Mouse (Mus musculus) mature B cell (primary cell): ENCODE data around the gene Cfap45.

Experiments
- in situ Hi-C: fragments of 300-500 bp; cut with MboI; formaldehyde crosslinking; loops from 2 replicates; pipeline ENCODE4 v1.14.3; 2019

The Cfap45 gene

DNA sequence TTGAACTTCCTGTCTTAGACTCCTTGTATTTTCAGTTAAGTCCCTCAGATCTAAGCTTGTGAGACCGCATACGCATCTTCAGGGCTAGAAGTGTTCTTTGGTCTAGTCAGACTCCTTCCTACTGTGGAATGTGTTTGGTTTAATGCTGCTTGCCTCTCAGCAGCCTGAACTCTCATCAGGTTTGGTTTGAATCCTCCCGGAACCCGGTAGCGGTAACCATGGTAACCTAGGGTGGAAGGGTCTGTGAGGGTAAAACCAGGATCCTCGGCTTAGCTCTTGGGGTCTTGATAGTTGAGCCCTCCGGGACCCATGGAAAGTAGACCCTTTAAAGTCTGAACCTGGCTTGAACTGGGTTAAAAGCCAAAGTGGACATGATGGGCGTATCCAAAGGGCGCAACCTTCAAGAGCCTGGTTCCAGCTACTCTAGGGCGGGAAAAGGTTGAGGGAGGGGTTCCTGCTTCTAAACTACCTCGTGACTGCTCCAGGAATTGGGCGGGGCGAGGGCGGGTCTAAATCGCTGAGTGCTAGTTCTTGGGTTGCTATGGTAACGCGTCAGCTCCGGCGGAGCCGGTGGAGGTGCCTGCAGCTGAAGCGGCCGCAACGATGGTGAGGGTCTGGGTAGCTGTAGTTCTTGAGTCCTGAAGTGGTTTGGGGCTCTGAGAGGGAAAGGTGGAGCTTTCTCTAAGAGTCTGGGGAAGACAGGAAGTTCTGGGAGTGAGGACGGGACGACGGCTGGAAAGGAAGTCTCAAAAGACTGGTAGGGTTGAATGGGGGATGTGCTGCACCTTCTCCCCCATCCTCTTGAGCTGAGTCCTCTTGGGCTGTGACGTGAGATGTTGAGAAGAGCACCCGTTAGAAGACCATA is at the start of gene Cfap45:
TSS of gene Cfap45 (plus strand) at position 226 of the 865 bp plus-strand sequence.
- in situ Hi-C loops = loop anchor here (10.0 kb wide), 1 partner anchor 114 kb away; the partner anchor contains the start of gene Dusp23

DNA sequence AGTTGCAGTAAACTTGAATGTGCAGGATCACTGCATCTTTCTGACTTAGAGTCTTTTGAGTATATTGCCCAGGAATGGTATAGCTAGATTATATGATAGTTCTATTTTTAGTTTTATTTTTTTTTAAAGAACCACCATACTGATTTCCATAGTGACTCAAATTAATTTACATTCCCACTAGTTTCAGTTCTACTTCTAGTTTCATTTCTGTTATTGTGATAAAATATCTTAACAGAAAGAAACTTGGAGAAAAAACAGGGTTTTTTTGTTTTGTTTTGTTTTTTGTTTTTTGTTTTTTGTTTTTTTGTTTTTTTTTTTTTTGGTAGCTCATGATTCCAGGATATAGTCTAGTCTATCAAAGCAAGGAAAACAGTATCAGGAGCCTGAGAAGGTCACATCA is 47.7 kb upstream of the Cfap45 start:
- in situ Hi-C loops = no loop called here

GRCm38 (mm10) chr1:172474196-172474595 is 46.4 kb upstream of the Cfap45 start:
- in situ Hi-C loops = no loop called here

- in situ Hi-C loops = loop anchor here (5.0 kb wide), 1 partner anchor 58 kb away; no protein-coding TSS in a partner anchor
Observed at GRCm38 (mm10) chr1:172475054-172475741, 45.4 kb upstream of the Cfap45 start, which contains the start of gene Slamf9. Slamf9 (plus strand) TSS chr1:172475358.

DNA sequence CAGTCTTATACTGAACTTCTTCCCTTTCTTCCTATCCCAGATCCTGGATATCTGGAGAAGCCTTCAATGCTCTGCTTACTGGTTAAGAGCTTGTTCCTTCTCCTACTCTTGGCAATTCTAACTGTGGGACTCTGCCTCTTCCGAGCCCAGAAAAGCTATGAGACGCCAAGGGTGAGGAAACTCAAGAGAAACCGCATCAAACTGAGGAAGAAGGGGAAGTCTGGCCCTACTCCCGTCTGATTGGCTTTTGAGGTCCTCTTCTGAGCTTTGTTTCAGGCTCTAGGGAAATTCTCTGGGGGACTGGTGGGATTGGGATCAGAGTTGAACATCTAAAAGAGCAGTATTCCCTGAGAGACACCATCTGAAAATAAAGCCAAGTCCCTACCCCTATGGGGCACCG is 42.6 kb upstream of the Cfap45 start:
- in situ Hi-C loops = loop anchor here (5.0 kb wide), 1 partner anchor 61 kb away; no protein-coding TSS in a partner anchor

GRCm38 (mm10) chr1:172480376-172480775 is 40.2 kb upstream of the Cfap45 start:
- in situ Hi-C loops = no loop called here

DNA sequence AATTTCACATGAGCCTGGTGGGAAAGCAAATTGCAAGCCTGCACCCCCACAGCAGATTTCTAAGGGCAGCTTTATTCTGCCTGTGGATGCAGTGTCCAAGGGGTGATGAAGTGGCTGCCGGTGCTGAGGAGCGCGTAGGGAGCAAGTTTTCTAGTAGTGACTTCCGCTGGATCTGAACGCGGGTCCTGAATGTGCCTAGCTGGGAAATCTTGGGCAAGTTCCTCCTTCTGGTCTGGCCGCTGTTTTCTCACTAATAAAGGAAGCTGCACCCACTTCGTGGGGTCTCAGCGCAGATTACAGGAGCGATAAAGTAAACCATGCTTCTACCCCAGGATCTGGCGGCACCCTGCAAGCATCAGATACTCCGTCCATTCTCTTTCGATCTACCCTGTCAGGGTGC is 39.5 kb upstream of the Cfap45 start:
- in situ Hi-C loops = no loop called here

DNA sequence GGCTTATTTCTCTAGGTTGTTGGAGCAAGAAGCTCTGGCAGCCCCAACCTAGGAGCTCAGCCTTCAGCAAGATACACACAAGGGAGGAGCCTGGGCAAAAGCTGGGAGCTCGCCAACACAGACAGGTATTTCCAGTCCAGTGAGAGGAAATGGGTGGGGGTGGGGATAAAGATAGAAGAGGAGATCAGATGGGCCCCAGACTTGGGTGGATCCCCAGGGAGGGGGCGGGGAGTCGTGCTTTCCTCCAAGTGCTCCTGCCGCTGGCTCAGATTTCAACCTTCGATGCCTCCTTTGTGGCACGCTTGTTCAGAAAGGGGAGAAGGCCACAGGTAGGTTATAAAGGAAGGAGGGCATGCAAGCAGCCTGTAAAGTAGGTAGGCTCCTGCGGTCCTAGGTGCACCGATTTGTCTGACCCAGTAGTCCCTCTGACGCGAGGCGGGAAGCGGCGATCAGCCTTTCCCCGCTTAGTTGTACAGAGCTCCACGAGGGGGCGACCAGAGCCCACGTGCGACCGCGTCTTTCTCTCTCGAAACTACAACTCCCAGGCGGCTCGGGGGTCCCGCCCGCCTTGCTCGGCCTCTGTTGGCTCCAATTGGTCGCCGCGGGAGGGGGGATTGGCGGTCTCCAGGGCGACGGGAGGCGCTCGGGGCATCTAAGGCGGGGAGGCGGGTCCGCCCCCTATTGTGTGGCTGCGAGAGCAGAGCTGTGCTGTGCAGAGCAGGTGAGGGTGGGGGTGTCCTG is 38.9 kb upstream of the Cfap45 start, which contains the start of gene Igsf9:
TSS of gene Igsf9 (plus strand) at position 249 of the 741 bp plus-strand sequence.
- in situ Hi-C loops = no loop called here

- in situ Hi-C loops = no loop called here
Observed at GRCm38 (mm10) chr1:172482518-172483360, 37.9 kb upstream of the Cfap45 start.

GRCm38 (mm10) chr1:172483361-172483660 is 37.3 kb upstream of the Cfap45 start:
- in situ Hi-C loops = no loop called here

DNA sequence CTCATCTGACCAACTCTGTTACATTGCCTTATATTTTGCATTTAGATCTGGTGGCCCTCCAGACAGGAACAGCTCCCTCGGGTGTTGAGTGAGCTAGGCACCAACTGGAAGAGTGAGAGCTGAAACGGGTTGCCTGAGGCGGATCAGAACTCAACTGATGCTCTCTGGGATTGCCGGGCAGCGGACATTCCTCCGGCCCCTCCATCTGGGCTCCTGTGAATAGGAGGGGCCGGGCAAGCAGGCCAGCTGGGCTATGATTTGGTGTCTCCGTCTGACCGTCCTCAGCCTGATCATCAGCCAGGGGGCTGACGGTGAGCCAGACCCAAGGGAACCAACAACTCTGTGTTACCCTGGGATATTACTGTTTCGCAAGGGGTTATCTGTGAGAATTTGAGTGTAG is 36.4 kb upstream of the Cfap45 start:
- in situ Hi-C loops = no loop called here

- in situ Hi-C loops = no loop called here
Observed at GRCm38 (mm10) chr1:172484671-172485070, 35.9 kb upstream of the Cfap45 start.

- in situ Hi-C loops = no loop called here
Observed at GRCm38 (mm10) chr1:172485821-172486220, 34.8 kb upstream of the Cfap45 start.

DNA sequence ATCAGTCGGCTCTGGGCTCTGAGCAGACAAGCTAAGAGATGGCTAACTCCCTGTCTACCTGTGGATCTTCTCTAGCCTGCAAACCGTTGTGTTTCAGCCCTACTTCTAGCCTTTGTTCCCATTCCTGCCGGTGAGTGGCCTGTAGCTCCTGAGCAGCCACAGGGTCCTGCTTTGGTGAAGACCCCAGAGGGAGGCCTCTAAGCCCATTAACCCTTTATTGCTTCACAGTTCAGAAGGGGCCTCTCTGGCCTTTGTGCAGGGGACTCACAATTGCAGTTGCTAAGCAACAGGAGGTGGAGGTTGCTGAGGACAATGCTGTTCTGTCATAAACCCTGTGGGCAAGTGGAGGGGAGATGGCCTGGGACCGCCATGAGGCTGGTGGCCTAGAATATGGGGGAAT is 34.4 kb upstream of the Cfap45 start:
- in situ Hi-C loops = no loop called here

DNA sequence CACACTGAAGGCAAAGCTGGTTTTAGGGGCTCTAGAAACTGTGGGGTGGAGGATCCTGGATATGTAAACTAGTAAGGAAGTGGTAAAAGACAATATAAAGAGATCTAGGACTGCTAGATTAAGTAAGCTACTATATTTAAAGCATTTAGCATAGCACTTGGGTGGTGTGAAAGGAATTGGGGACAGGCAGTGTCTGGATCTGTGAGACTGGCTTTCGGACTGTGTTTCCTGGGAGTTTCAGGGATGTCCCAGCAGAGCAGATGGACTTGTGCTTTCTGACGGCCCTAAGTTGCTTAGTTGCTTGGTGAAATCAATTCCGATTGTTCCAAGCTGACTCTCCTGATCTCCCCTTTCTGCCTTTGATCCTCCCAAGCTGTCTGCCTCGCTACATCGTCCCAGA is 34.0 kb upstream of the Cfap45 start:
- in situ Hi-C loops = no loop called here

DNA sequence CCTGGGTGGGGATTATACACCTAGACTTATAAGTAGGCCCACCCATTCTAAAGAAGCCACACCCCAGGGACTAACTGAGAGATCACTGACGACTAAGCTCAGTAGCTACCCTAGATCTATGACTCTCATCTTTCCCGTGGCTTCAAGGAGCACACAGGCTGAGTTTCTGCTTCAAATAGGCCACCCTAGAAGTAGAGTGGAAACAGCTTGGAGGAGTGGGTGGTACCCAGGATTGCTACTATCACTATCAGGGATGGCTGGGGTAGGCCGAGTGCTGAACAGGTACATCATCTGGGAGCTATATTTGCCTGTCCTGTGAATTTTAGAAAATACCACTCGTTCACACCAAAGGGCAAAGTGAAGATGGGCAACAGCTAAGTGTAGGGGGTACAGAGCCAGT is 32.7 kb upstream of the Cfap45 start:
- in situ Hi-C loops = no loop called here

DNA sequence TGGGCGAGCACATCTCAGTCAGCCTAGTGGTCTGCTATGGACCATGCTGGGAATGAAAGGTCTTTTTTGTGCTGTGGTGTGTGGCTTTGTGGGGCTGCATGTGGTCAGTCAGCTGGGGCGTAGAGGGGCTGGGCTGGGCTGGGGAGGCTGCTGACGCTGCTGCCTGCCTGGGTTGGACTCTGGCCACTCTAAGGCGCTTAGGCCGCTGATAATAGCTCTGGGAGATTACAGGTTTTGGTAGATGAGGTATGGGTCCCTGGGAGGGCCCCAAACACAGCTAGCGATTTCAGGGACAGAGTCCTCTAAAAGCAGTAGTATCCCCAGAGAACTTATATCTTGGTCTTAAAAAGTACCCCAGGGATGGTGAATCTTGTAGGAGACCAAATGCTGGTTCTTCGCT is 31.8 kb upstream of the Cfap45 start:
- in situ Hi-C loops = no loop called here

DNA sequence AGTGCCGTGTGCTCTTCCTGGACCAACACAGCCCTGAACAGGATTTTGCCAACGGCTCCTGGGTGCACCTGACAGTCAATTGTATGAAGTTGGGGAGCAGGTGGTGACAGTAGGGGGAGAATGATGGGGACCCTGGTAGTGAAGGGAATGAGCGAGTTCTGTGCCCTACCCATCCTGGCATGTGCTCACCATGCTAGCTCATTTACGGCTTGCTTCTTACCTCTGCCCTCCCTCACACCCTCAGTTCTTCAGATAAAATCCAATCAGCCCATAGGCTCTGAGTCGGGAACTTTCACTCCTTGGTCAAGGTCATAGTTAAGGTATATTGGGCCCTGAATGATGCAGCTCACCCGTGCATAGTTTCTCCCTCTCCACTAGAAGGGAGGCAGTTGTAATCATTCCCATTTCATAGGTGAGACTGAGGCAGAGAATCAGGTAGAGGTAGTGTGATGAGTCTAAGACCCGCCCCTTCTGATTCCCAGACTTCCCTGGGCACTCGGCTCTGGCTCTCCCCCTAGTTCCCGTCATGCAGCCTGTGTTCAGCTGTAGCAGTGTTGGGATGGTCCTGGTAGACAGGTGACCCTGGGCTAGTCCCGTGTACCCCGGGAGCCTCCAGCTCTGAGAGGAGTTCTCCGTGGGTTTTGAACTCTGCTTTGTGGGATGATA is 30.9 kb upstream of the Cfap45 start:
- in situ Hi-C loops = no loop called here

DNA sequence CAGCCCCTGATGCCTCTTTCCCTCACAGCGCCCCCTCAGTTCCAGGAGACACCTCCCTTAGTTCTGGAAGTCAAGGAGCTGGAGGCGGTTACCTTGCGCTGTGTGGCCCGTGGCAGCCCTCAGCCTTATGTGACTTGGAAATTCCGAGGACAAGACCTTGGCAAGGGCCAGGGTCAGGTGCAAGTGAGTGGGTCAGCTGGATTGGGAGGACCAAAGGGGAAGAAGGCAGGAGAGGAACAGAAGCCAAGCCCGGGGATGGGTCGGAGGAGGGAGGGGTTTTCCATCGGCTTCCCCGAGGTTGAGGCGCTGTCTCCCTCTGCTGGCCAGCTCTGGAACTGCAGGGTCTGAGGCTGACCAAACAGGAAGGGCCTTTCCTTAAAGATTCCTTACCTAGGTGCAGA is 30.3 kb upstream of the Cfap45 start:
- in situ Hi-C loops = no loop called here

GRCm38 (mm10) chr1:172492047-172492446 is 28.6 kb upstream of the Cfap45 start:
- in situ Hi-C loops = no loop called here

- in situ Hi-C loops = no loop called here
Observed at GRCm38 (mm10) chr1:172493516-172493915, 27.1 kb upstream of the Cfap45 start.
